Mouse (Mus musculus) layer of hippocampus, adult 18-20 months (tissue): ENCODE measurements around the gene Numbl. TPM values are rescaled to one million over a fixed set of nuclear protein-coding genes. Genes with fewer than 3 reads are reported as not detected.

Experiments
- DNase-seq, 2 experiments: peaks; one replicate each; pipeline ENCODE4 v3.0.0; 2022; ENCODE audit warnings: low spot score in 2 of 2
- total RNA-seq, 2 experiments: library from RNA; stranded (reverse); gene quantifications; 2 replicates each; pipeline ENCODE4 v1.2.3; 2021

Gene Numbl
- total RNA-seq, 2 experiments from 2014 or later: 141 to 149 TPM

DNA sequence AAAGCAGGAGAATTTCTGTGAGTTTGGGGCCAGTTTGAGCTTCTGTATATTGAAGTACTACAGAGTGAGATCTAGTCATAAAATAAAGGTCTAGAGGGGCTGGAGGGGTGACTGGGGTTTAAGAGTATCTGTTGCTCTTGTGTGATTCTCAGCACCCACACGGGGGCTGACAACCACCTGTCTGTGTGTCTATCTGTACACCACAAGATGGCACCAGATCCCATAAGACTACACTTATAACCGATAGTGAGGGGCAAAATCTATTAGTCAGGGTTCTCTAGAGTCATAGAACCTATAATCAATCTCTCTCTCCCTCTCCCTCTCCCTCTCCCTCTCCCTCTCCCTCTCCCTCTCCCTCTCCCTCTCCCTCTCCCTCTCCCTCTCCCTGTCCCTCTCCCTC lies 32.3 kb downstream of the Numbl start:
- no peak for DNase-seq

- DNase-seq: no peak
Measured at GRCm38 (mm10) chr7:27291795-27292466, 33.7 kb downstream of the Numbl start.

- DNase-seq: no peak
Measured at GRCm38 (mm10) chr7:27295956-27296355, 37.7 kb downstream of the Numbl start.

GRCm38 (mm10) chr7:27296518-27296917 lies 38.3 kb downstream of the Numbl start:
- no peak for DNase-seq

DNA sequence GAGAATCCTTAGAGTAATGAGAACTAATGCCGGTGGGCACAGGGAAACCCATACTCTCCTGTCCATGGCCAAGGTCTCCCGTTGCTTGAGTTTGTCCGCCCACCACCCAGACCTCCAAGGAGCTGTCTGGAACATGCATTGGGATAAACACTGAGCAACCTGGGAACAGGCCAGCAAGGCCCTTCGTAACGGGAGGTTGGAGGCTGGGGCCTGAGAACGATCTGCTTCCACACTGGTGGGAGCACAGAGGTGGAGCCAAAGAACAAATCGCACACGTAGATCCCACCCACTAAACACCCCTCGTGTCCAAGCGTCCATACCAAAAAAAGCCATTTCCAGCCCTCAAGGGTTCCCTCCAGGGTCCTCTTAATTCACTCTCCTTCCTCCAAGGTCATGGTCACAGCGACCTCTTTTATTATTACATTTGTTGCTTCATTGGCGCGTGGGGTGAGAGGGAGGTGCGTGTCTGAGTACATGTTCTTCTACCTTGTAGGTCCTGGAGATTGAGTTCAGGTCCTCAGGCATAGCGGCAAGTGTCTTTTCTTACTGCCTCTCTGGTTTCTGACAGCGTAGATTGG lies 39.9 kb downstream of the Numbl start:
- no peak for DNase-seq

DNA sequence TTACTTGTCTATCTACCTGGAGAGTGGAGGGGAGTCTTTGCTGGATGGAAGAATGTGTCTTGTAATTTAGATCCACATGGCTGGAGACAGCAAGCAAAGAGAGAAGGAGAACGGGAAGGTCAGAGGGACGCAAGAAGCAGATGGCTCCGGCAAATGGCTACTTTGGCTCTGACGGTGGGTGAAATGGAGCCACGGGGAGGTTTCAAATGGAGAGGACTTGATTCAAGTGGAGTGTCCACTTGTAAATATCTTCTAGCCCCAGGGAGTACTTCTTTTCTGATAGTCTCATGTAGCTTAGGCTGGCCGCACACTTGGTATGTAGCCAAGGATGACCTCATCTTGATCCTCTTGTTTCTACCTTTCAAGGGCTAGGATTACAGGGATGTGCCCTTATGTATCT lies 40.6 kb downstream of the Numbl start:
- no peak for DNase-seq

GRCm38 (mm10) chr7:27300351-27300750 lies 42.1 kb downstream of the Numbl start:
- no peak for DNase-seq

- no peak for DNase-seq
Measured at GRCm38 (mm10) chr7:27300801-27301200, 42.6 kb downstream of the Numbl start.

DNA sequence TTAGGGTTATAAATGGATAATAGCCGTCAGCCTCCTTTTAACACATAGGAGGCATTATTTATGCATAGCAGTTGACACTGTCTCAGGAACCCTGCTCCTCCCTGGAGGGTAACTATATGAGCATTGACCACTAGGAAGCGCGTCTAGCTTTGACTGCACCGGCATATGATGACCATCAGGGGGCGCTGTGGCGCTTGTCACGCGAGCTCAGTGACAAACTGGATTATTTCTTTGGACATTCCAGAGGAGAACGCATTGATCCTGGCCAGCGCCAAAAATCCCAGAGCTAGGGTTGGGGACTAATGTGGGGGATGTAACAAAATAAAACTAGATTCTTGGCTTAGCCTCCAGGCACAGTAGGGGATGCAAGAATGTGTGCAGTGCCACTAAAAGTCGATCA lies 43.9 kb downstream of the Numbl start:
- DNase-seq: peak; percentile 48 to 80

DNA sequence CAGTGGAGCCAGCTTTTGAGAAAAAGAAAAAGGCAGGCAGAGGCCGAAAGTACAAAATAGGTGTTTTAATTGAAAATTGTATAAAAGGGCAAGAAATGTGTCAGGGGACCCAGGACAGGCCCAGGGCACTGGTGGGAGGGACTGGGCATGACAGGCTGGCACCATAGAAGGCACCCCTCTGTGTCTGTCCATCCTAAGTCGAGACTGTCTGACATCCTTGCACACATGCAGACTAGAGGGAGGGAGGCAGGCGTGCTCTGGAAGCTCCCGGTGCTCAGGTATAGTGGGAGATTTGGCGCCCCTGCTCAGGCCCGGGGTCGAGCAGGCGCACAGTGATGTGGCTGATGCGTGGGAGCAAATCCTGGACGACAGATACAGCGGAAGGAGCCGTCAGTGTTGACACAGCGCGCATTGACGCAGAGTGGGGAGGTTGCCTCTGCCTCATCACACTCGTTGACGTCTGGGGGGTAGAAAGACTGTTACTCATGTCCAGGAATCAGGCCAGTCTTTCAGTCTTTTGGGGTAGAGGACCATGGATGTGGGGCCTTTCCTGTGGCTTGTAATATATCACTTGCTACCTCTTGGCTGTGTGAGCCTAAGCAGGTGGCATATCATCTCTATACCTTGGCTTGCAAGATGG lies 47.0 kb downstream of the Numbl start:
- DNase-seq: no peak

DNA sequence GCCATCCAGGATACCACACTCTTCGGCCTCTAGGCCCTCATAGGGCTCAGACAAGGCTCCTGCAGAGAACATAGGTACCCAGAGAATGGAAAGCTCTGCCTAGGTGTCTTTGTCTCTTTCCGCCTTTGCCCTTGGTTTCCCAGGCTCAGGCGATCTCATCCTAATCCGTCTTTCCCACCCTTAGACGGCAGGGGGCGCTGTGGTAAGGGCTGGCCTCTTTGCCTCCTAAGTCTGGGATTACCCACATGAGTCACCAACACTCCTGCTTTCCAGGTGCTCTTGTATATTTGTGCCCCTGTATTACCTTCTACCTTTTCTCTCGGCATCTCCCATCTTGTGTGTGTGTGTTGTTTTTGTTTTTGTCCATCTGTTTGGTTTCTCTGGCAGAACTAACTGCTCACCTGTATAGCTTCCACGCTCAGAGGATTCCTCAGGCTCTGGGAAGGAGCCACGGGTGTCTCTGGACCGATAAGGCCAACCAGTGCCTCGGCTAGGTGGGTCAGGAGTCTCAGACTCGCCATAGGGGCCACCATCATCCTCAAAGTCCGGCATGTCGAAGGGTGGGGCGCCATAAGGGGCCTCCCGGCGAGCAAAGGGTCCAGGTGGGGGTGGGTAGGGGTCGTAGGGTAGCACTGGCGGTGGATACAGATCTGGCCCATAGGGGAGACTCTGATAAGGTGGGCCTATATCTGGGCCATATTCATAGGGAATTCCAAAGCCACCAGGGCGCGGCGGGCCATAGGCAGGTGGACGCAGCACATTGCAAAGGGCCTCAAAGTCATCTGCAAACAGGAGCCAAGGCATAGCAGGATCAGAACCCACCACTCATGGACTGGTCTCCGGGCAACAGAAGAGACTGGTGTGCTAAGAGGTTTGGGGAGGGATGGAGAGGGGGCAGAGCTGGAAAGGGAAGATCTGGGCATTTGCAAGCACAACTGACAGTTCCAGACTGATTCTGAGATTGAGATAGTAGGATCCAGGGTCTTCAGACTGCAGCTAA lies 48.2 kb downstream of the Numbl start:
- no peak for DNase-seq

DNA sequence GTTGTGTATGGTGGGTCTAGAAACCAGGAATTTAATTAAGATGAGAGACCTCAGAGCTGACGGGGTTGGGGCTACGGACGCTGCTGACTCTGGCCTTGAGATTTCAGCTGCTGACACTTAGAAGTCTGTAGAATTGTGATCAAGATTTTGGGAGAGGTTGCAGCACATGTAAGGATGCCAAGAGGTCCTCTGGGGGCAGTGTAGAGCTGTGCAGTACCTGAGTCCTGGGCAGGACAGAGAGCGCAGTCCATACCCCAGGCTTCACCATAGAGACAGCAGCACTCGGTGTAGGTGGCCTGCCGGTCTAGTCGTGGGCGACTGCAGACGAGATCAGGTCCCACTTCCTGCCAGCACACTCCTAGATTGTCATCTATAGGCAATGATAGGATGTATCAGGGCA lies 49.3 kb downstream of the Numbl start:
- no peak for DNase-seq

DNA sequence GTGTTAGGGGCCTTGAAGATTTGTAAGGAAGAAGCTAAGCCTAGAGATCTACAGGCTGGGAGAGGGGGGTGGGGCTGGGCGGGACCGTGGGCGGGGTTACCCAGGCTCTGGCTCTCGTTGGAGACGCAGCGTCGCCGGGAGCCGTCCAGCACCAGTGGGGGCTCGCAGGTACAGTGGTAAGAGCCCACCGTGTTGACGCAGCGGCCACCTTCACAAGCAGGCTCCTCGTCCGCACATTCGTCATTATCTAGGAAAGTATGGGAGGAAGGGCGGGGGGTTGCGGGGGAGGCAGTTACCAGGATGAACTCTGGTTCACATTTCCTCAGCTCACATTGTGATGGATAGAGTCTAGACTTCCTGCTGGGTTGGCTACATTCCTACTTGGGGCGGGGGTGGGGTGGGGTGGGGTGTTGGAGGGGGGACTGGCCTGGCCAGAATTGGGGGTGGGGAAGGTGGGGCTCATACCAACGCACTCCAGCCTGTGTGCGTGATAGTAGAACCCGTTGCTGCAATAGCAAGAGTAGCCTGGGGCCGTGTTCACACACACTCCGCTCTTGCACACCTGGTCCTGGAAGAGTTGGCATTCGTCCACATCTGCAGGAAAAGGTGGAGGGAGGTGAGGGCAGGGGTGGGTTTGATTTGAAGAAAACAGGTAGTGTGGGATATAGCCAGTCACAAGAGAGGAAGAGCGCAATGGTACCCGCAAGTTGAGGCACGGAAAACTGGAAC lies 50.8 kb downstream of the Numbl start:
- no peak for DNase-seq

GRCm38 (mm10) chr7:27309832-27310231 lies 51.6 kb downstream of the Numbl start:
- no peak for DNase-seq

DNA sequence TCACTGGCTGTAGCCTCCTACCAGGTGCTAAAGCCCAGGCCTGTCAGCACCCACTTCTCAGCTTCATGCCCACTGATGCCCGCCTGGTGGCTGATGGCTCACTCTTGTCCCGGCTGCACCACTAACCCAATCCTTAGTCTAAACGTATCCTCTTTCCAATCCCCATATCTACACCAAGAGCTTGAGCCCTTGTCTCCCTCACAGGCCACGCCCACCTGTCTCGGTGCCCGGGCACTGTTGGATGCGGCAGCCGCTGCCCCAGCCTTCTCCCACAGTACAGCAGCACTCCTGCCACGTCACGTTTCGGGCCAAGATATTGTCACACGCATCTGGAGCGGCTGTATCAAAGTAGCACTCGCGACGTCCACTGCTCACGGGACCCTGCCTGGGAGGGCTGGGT lies 52.1 kb downstream of the Numbl start:
- no peak for DNase-seq

DNA sequence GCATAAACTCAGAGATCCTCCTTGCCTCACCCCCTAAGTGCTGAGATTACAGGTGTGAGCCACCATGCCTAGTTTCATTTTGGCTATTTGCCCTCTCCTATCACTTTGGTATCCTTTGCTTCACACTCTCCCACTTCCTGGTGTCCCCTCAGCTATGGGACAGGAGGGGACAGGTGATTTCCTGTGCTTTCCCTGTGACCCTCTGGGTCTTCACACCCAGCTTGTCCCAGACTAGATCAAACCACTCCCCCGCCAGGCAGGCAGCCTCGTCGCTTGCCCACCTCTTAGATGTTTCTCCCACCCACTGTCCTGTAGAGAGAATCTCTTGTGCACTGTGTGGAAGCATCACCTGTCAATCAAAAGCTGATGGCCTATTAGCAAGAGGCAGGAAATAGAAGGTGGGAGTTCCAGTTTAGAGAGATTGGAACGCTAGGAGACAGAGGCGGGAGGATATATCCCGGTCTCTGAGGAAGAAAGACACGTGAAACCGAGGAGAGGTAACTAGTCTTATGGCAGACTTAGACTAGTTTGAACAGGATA lies 52.8 kb downstream of the Numbl start:
- no peak for DNase-seq

GRCm38 (mm10) chr7:27311651-27312284 lies 53.5 kb downstream of the Numbl start:
- no peak for DNase-seq

GRCm38 (mm10) chr7:27314393-27314792 lies 56.2 kb downstream of the Numbl start:
- DNase-seq: no peak

- DNase-seq: no peak
Measured at GRCm38 (mm10) chr7:27315958-27316357, 57.7 kb downstream of the Numbl start.

- no peak for DNase-seq
Measured at GRCm38 (mm10) chr7:27319411-27319810, 61.2 kb downstream of the Numbl start.
